Mouse (Mus musculus) layer of hippocampus, adult 9-11 months (tissue): ENCODE data around the gene Pom121l2.

Experiments
- DNase-seq: peaks from one replicate; pipeline ENCODE4 v3.0.0; 2022

The Pom121l2 gene

GRCm38 (mm10) chr13:22020901-22021339, 39.9 kb downstream of the Pom121l2 start:
- DNase-seq: no peak

- no peak for DNase-seq
Measured at GRCm38 (mm10) chr13:22021581-22021980, 40.6 kb downstream of the Pom121l2 start.

- peak; percentile 44 for DNase-seq
Measured at GRCm38 (mm10) chr13:22022241-22022640, 41.2 kb downstream of the Pom121l2 start.

- DNase-seq: peak; percentile 54
Measured at GRCm38 (mm10) chr13:22026058-22027031, 45.4 kb downstream of the Pom121l2 start.

GRCm38 (mm10) chr13:22028673-22029460, 47.9 kb downstream of the Pom121l2 start:
- peak; percentile 90 for DNase-seq

GRCm38 (mm10) chr13:22029928-22030327, 48.9 kb downstream of the Pom121l2 start:
- DNase-seq: no peak

GRCm38 (mm10) chr13:22030493-22030892, 49.5 kb downstream of the Pom121l2 start:
- DNase-seq: no peak

- no peak for DNase-seq
Measured at GRCm38 (mm10) chr13:22033741-22034442, 52.9 kb downstream of the Pom121l2 start.

GRCm38 (mm10) chr13:22034443-22035266, 53.7 kb downstream of the Pom121l2 start:
- DNase-seq: no peak

- DNase-seq: peak; percentile 93
Measured at GRCm38 (mm10) chr13:22035267-22036148, 54.5 kb downstream of the Pom121l2 start, which contains the start of the genes Hist1h2ah and Hist1h2bk. TSS of gene Hist1h2ah (minus strand) at chr13:22035568. TSS of gene Hist1h2bk (plus strand) at chr13:22035870.

GRCm38 (mm10) chr13:22036149-22036956, 55.4 kb downstream of the Pom121l2 start:
- DNase-seq: no peak

GRCm38 (mm10) chr13:22036986-22037385, 56.0 kb downstream of the Pom121l2 start:
- no peak for DNase-seq

- no peak for DNase-seq
Measured at GRCm38 (mm10) chr13:22037415-22037814, 56.4 kb downstream of the Pom121l2 start.
